Mouse (Mus musculus) spleen, postnatal 14 days (tissue): ENCODE results near the gene Gm3317.
"Not testable (repeated sequence)": the region's sequence is repeated elsewhere in the genome, so short reads cannot be mapped to it uniquely, and the experiment has no call there.

Experiments used
- DNase-seq, 2 experiments: peaks; one replicate each; pipeline ENCODE4 v3.0.0; 2021 to 2022; ENCODE audit warnings: low spot score in 2 of 2

Gene Gm3317

GRCm38 (mm10) chr14:5164235-5164634, at the start of gene Gm3317:
TSS of gene Gm3317 (plus strand) at chr14:5164535.
- not testable (repeated sequence) for DNase-seq

- not testable (repeated sequence) for DNase-seq
Observed at GRCm38 (mm10) chr14:5131219-5131618, 33.1 kb upstream of the Gm3317 start, which contains the start of gene Gm8279. TSS of gene Gm8279 (plus strand) at chr14:5131519.

- DNase-seq = not testable (repeated sequence)
Observed at GRCm38 (mm10) chr14:5185493-5185892, 21.2 kb downstream of the Gm3317 start, which contains the start of gene Gm8271. TSS of gene Gm8271 (plus strand) at chr14:5185793.
